Mouse (Mus musculus): ENCODE measurements around the gene Zdhhc14. TPM values are rescaled to one million over a fixed set of nuclear protein-coding genes. Genes with fewer than 3 reads are reported as not detected.

The Zdhhc14 gene
- polyA plus RNA-seq, 1 experiment from 2014 or later, result 7.2 TPM

GRCm38 (mm10) chr17:5660317-5661080, 168.1 kb downstream of the Zdhhc14 start:
- 27% methylated on average over 8 of the region's 8 CpGs for WGBS

GRCm38 (mm10) chr17:5666652-5667051, 174.3 kb downstream of the Zdhhc14 start:
- Histone ChIP-seq H3K9ac (no peak overlapping the region), H3K9me3 (no peaks in the 10 kb centered on the region), H3K27me3 (replicated peaks) (no peaks in the 10 kb centered on the region), H3K4me1 (0 out of 2 replicates have a peak, but pooled peaks cover 8% of the 10 kb centered on the region), H3K27ac (no peak overlapping the region), H3K4me2 (replicated peaks) (no peak overlapping the region), H3K4me3 (no peak overlapping the region), H3K36me3 (no peaks in the 10 kb centered on the region)
- 72% methylated on average over 8 of the region's 8 CpGs for WGBS
- ATAC-seq (ENCODE audit: low FRiP score, low read depth), result no peak

More at GRCm38 (mm10) chr17:5660317-5661080, 168.1 kb downstream of the Zdhhc14 start:
- Histone ChIP-seq H3K36me3 (no peaks in the 10 kb centered on the region), H3K4me2 (replicated peaks) (no peak overlapping the region), H3K9ac (no peak overlapping the region), H3K4me3 (no peak overlapping the region), H3K9me3 (no peaks in the 10 kb centered on the region), H3K4me1 (no peaks in the 10 kb centered on the region; the same call in 1 of the 2 replicates), H3K27me3 (replicated peaks) (no peaks in the 10 kb centered on the region), H3K27ac (no peak overlapping the region)
- ATAC-seq (ENCODE audit: low FRiP score, low read depth), result 0 out of 2 replicates have a peak, but pooled peaks have one; percentile 33

- H3K27me3 ChIP-seq (replicated peaks), result no peaks in the 10 kb centered on the region
- WGBS, result 33% methylated on average over 3 of the region's 3 CpGs
- no peak overlapping the region for H3K4me2 ChIP-seq (replicated peaks)
- no peaks in the 10 kb centered on the region for H3K9me3 ChIP-seq
- H3K27ac ChIP-seq, result no peak overlapping the region
- no peaks in the 10 kb centered on the region for H3K36me3 ChIP-seq
- H3K4me1 ChIP-seq, result 0 out of 2 replicates have a peak, but pooled peaks cover 8% of the 10 kb centered on the region
- no peak for ATAC-seq (ENCODE audit: low FRiP score, low read depth)
- H3K4me3 ChIP-seq, result no peak overlapping the region
- H3K9ac ChIP-seq, result no peak overlapping the region
Measured at GRCm38 (mm10) chr17:5668456-5668855, 176.1 kb downstream of the Zdhhc14 start.

- 56% methylated on average over 7 of the region's 7 CpGs for WGBS
- no peaks in the 10 kb centered on the region for H3K27me3 ChIP-seq (replicated peaks)
- H3K9me3 ChIP-seq, result no peaks in the 10 kb centered on the region
- no peak overlapping the region for H3K27ac ChIP-seq
- no peak for ATAC-seq (ENCODE audit: low FRiP score, low read depth)
- H3K36me3 ChIP-seq, result no peaks in the 10 kb centered on the region
- H3K4me1 ChIP-seq, result 0 out of 2 replicates have a peak, but pooled peaks cover 8% of the 10 kb centered on the region
- no peak overlapping the region for H3K4me2 ChIP-seq (replicated peaks)
- H3K4me3 ChIP-seq, result no peak overlapping the region
- no peak overlapping the region for H3K9ac ChIP-seq
Measured at GRCm38 (mm10) chr17:5668981-5669380, 176.6 kb downstream of the Zdhhc14 start.

GRCm38 (mm10) chr17:5675951-5676350, 183.6 kb downstream of the Zdhhc14 start:
- Histone ChIP-seq H3K27ac (no peak overlapping the region), H3K4me2 (replicated peaks) (no peak overlapping the region), H3K36me3 (no peaks in the 10 kb centered on the region), H3K9ac (no peak overlapping the region), H3K9me3 (no peaks in the 10 kb centered on the region), H3K4me1 (no peaks in the 10 kb centered on the region), H3K4me3 (no peak overlapping the region), H3K27me3 (replicated peaks) (no peaks in the 10 kb centered on the region)
- no peak for ATAC-seq (ENCODE audit: low FRiP score, low read depth)
- WGBS, result 84% methylated on average over 8 of the region's 8 CpGs

GRCm38 (mm10) chr17:5679315-5679714, 187.0 kb downstream of the Zdhhc14 start:
- no peaks in the 10 kb centered on the region for H3K4me1 ChIP-seq
- WGBS, result 23% methylated on average over 1 of the region's 1 CpGs
- no peak for ATAC-seq (ENCODE audit: low FRiP score, low read depth)
- H3K36me3 ChIP-seq, result no peaks in the 10 kb centered on the region
- H3K9me3 ChIP-seq, result no peaks in the 10 kb centered on the region
- no peak overlapping the region for H3K4me3 ChIP-seq
- H3K27me3 ChIP-seq (replicated peaks), result no peaks in the 10 kb centered on the region
- no peak overlapping the region for H3K9ac ChIP-seq
- H3K4me2 ChIP-seq (replicated peaks), result no peak overlapping the region
- H3K27ac ChIP-seq, result no peak overlapping the region

GRCm38 (mm10) chr17:5685324-5685723, 193.0 kb downstream of the Zdhhc14 start:
- no peak overlapping the region for H3K4me3 ChIP-seq
- H3K9ac ChIP-seq, result no peak overlapping the region
- no peak overlapping the region for H3K27ac ChIP-seq
- no peak overlapping the region for H3K4me2 ChIP-seq (replicated peaks)
- H3K9me3 ChIP-seq, result no peaks in the 10 kb centered on the region
- H3K27me3 ChIP-seq (replicated peaks), result no peaks in the 10 kb centered on the region
- no peak for ATAC-seq (ENCODE audit: low FRiP score, low read depth)
- H3K4me1 ChIP-seq, result no peaks in the 10 kb centered on the region
- WGBS, result 94% methylated on average over 7 of the region's 7 CpGs
- no peaks in the 10 kb centered on the region for H3K36me3 ChIP-seq

- no peaks in the 10 kb centered on the region for H3K36me3 ChIP-seq
- H3K9ac ChIP-seq, result no peak overlapping the region
- no peaks in the 10 kb centered on the region for H3K9me3 ChIP-seq
- H3K27ac ChIP-seq, result no peak overlapping the region
- 86% methylated on average over 4 of the region's 4 CpGs for WGBS
- no peak overlapping the region for H3K4me2 ChIP-seq (replicated peaks)
- ATAC-seq (ENCODE audit: low FRiP score, low read depth), result no peak
- no peaks in the 10 kb centered on the region for H3K27me3 ChIP-seq (replicated peaks)
- H3K4me1 ChIP-seq, result no peaks in the 10 kb centered on the region
- no peak overlapping the region for H3K4me3 ChIP-seq
Measured at GRCm38 (mm10) chr17:5687810-5688209, 195.5 kb downstream of the Zdhhc14 start.

- Histone ChIP-seq H3K27ac (no peak overlapping the region), H3K27me3 (replicated peaks) (no peaks in the 10 kb centered on the region), H3K4me3 (no peak overlapping the region), H3K4me1 (no peaks in the 10 kb centered on the region), H3K36me3 (no peaks in the 10 kb centered on the region), H3K9ac (no peak overlapping the region), H3K9me3 (no peaks in the 10 kb centered on the region), H3K4me2 (replicated peaks) (no peak overlapping the region)
- WGBS, result 86% methylated on average over 2 of the region's 2 CpGs
- no peak for ATAC-seq (ENCODE audit: low FRiP score, low read depth)
Measured at GRCm38 (mm10) chr17:5688222-5688621, 195.9 kb downstream of the Zdhhc14 start.

- Histone ChIP-seq H3K4me3 (no peak overlapping the region), H3K9me3 (no peaks in the 10 kb centered on the region), H3K4me1 (no peaks in the 10 kb centered on the region), H3K27ac (no peak overlapping the region), H3K36me3 (no peaks in the 10 kb centered on the region), H3K27me3 (replicated peaks) (no peaks in the 10 kb centered on the region), H3K9ac (no peak overlapping the region), H3K4me2 (replicated peaks) (no peak overlapping the region)
- ATAC-seq (ENCODE audit: low FRiP score, low read depth), result no peak
Measured at GRCm38 (mm10) chr17:5688669-5689068, 196.3 kb downstream of the Zdhhc14 start.

- WGBS, result 77% methylated on average over 8 of the region's 8 CpGs
- Histone ChIP-seq H3K4me1 (no peaks in the 10 kb centered on the region), H3K4me3 (no peak overlapping the region), H3K36me3 (no peaks in the 10 kb centered on the region), H3K27me3 (replicated peaks) (no peaks in the 10 kb centered on the region), H3K9me3 (no peaks in the 10 kb centered on the region), H3K27ac (no peak overlapping the region), H3K4me2 (replicated peaks) (no peak overlapping the region), H3K9ac (no peak overlapping the region)
- ATAC-seq (ENCODE audit: low FRiP score, low read depth), result no peak
Measured at GRCm38 (mm10) chr17:5690746-5691535, 198.6 kb downstream of the Zdhhc14 start.

- Histone ChIP-seq H3K9ac (no peak overlapping the region), H3K4me3 (no peak overlapping the region), H3K27me3 (replicated peaks) (no peaks in the 10 kb centered on the region), H3K27ac (no peak overlapping the region), H3K36me3 (no peaks in the 10 kb centered on the region), H3K4me1 (no peaks in the 10 kb centered on the region), H3K9me3 (no peaks in the 10 kb centered on the region), H3K4me2 (replicated peaks) (no peak overlapping the region)
- 86% methylated on average over 3 of the region's 3 CpGs for WGBS
- no peak for ATAC-seq (ENCODE audit: low FRiP score, low read depth)
Measured at GRCm38 (mm10) chr17:5692661-5693060, 200.3 kb downstream of the Zdhhc14 start.
